8 mouse cellular contexts compared by ENCODE assay signal in the genomic region with DNA sequence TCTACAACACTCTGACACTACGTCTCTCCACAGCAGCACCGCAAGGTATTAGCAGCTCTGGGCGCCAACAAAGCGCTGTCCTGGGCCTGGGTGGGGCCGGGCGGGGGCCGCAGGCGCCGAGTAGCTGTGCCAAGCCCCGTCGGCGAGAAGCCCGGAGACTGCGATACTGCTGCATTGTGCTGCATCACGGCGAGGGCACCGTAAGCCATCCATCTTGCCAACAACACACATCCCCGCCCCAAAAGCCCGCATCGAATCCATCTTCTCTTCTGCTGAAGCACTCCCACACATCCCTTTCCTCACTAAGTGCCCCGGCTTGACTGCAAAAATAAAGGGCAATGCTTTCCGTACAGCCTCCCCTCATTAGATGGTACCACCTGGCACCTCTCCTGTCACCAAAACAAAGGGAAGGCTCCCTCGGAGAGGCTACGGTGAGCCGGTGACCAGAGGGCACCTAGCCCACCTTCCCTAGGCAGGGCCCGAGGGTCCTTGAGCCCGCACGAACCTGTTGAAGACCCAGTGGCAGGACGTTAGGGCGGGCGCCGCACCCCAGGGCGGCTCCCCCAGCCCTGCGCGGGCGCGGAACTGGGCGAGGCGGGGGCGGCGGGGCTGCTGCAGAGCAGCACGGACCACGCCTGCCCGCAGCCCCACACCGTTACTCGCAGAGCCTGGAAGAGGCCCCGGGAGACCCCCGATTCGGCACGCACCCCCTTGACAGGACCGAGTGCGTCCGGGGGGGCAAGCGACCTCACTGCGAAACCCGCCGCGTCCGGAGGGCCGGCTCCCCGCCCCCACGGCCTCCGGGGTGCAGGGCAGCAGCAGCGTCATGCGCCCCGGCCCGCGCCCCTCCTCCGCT. TPM values are rescaled to one million over a fixed set of nuclear protein-coding genes. Genes with fewer than 3 reads are reported as not detected.
DNase-seq lines count a peak whose midpoint lies in the region; ATAC-seq and TF ChIP-seq lines count a peak whose summit lies in the region.

No protein-coding gene starts in this region.

- DNase-seq in 3134 (ENCODE audit: extremely low read depth, insufficient read length, low spot score) (peak; percentile 83), liver (peak; percentile 22)
- DNase-seq in adrenal gland, adult 8-10 months: peak; percentile 59
- DNase-seq in stomach, postnatal 0 days (ENCODE audit: low spot score): peak; percentile 54

- peaks cover 12% of the 10 kb centered on the region for H3K4me1 ChIP-seq in embryonic facial prominence, embryonic 12.5 days
- peaks cover 24% of the 10 kb centered on the region for H3K4me1 ChIP-seq in heart, embryonic 11.5 days (ENCODE audit: control insufficient read depth, insufficient read depth, low read length)
- peaks cover 25% of the 10 kb centered on the region for H3K4me1 ChIP-seq in kidney, embryonic 15.5 days
- peaks cover 35% of the 10 kb centered on the region for H3K4me1 ChIP-seq in midbrain, embryonic 16.5 days (ENCODE audit: control insufficient read depth, insufficient read depth, low read length)
- H3K4me1 ChIP-seq in stomach, postnatal 0 days (replicated peaks; ENCODE audit: control insufficient read depth, insufficient read depth): no peaks in the 10 kb centered on the region

- TF ChIP-seq CTCF in stomach, postnatal 0 days (IDR thresholded peaks at IDR 0.05; ENCODE audit: low read depth): no peak

- peak overlapping the region; percentile 91 for H3K4me2 ChIP-seq in embryonic facial prominence, embryonic 12.5 days (replicated peaks)
- peak overlapping the region; percentile 80 for H3K4me2 ChIP-seq in heart, embryonic 11.5 days
- H3K4me2 ChIP-seq in kidney, embryonic 15.5 days: peak overlapping the region; percentile 89
- peak overlapping the region; percentile 62 for H3K4me2 ChIP-seq in midbrain, embryonic 16.5 days (ENCODE audit: low read length)
- peak overlapping the region; percentile 74 for H3K4me2 ChIP-seq in stomach, postnatal 0 days (replicated peaks; ENCODE audit: low read depth)

- no peaks in the 10 kb centered on the region for H3K9me3 ChIP-seq in embryonic facial prominence, embryonic 12.5 days
- H3K9me3 ChIP-seq in heart, embryonic 11.5 days (replicated peaks; ENCODE audit: control insufficient read depth, low read length): no peaks in the 10 kb centered on the region
- no peaks in the 10 kb centered on the region for H3K9me3 ChIP-seq in kidney, embryonic 15.5 days (replicated peaks)
- no peaks in the 10 kb centered on the region for H3K9me3 ChIP-seq in midbrain, embryonic 16.5 days (replicated peaks; ENCODE audit: control insufficient read depth, low read length, poor library complexity, severe bottlenecking)
- no peaks in the 10 kb centered on the region for H3K9me3 ChIP-seq in stomach, postnatal 0 days (ENCODE audit: control insufficient read depth, low read length)

- peak overlapping the region; percentile 91 for H3K4me3 ChIP-seq in embryonic facial prominence, embryonic 12.5 days
- peak overlapping the region; percentile 98 for H3K4me3 ChIP-seq in heart, embryonic 11.5 days (ENCODE audit: low read depth, low read length)
- H3K4me3 ChIP-seq in kidney, embryonic 15.5 days (replicated peaks): peak overlapping the region; percentile 68
- peak overlapping the region; percentile 99 for H3K4me3 ChIP-seq in midbrain, embryonic 16.5 days (ENCODE audit: low read depth, low read length)
- H3K4me3 ChIP-seq in stomach, postnatal 0 days (ENCODE audit: low read depth, low read length): peak overlapping the region; percentile 94

- TF ChIP-seq EP300 in stomach, postnatal 0 days (optimal IDR thresholded peaks at IDR 0.05): no peak

- peak overlapping the region; percentile 91 for H3K27ac ChIP-seq in embryonic facial prominence, embryonic 12.5 days
- H3K27ac ChIP-seq in heart, embryonic 11.5 days (ENCODE audit: low read depth, low read length): peak overlapping the region; percentile 93
- peak overlapping the region; percentile 96 for H3K27ac ChIP-seq in kidney, embryonic 15.5 days
- H3K27ac ChIP-seq in midbrain, embryonic 16.5 days (ENCODE audit: low read length): peak overlapping the region; percentile 94
- H3K27ac ChIP-seq in stomach, postnatal 0 days (replicated peaks): peak overlapping the region; percentile 95

- no peaks in the 10 kb centered on the region for H3K27me3 ChIP-seq in embryonic facial prominence, embryonic 12.5 days
- no peaks in the 10 kb centered on the region for H3K27me3 ChIP-seq in heart, embryonic 11.5 days (ENCODE audit: control insufficient read depth, insufficient read depth, low read length)
- H3K27me3 ChIP-seq in kidney, embryonic 15.5 days: no peaks in the 10 kb centered on the region
- no peaks in the 10 kb centered on the region for H3K27me3 ChIP-seq in midbrain, embryonic 16.5 days (ENCODE audit: control insufficient read depth, insufficient read depth, low read depth, low read length)
- H3K27me3 ChIP-seq in stomach, postnatal 0 days (ENCODE audit: control insufficient read depth, insufficient read depth, low read length): no peaks in the 10 kb centered on the region

- peak; percentile 71 for ATAC-seq in embryonic facial prominence, embryonic 12.5 days (ENCODE audit: insufficient number of reproducible peaks, insufficient read depth, low FRiP score, low TSS enrichment)
- ATAC-seq in heart, embryonic 11.5 days (replicated peaks; ENCODE audit: insufficient number of reproducible peaks, low FRiP score, low TSS enrichment): peak; percentile 66
- ATAC-seq in kidney, embryonic 15.5 days (replicated peaks; ENCODE audit: low FRiP score): peak; percentile 69
- peak; percentile 78 for ATAC-seq in midbrain, embryonic 16.5 days
- peak; percentile 74 for ATAC-seq in stomach, postnatal 0 days (ENCODE audit: low FRiP score, low TSS enrichment)

- H3K9ac ChIP-seq in embryonic facial prominence, embryonic 12.5 days: peak overlapping the region; percentile 88
- H3K9ac ChIP-seq in heart, embryonic 11.5 days (ENCODE audit: low read depth, low read length): peak overlapping the region; percentile 98
- peak overlapping the region; percentile 80 for H3K9ac ChIP-seq in kidney, embryonic 15.5 days
- H3K9ac ChIP-seq in midbrain, embryonic 16.5 days (ENCODE audit: low read depth, low read length): peak overlapping the region; percentile 99
- H3K9ac ChIP-seq in stomach, postnatal 0 days (ENCODE audit: low read length): peak overlapping the region; percentile 89

- H3K36me3 ChIP-seq in embryonic facial prominence, embryonic 12.5 days: no peaks in the 10 kb centered on the region
- no peaks in the 10 kb centered on the region for H3K36me3 ChIP-seq in heart, embryonic 11.5 days (ENCODE audit: control insufficient read depth, insufficient read depth, low read length)
- no peaks in the 10 kb centered on the region for H3K36me3 ChIP-seq in kidney, embryonic 15.5 days
- no peaks in the 10 kb centered on the region for H3K36me3 ChIP-seq in midbrain, embryonic 16.5 days (ENCODE audit: control insufficient read depth, insufficient read depth, low read length)
- no peaks in the 10 kb centered on the region for H3K36me3 ChIP-seq in stomach, postnatal 0 days (ENCODE audit: control insufficient read depth, insufficient read depth, low read length)

- whole genome bisulfite sequencing in embryonic facial prominence, embryonic 12.5 days: under 1% methylated on average over 66 of the region's 69 CpGs
- under 1% methylated on average over 58 of the region's 69 CpGs for WGBS in heart, embryonic 11.5 days (ENCODE audit: insufficient replicate concordance)
- WGBS in kidney, embryonic 15.5 days: under 1% methylated on average over 51 of the region's 69 CpGs
- WGBS in midbrain, embryonic 16.5 days: under 1% methylated on average over 68 of the region's 69 CpGs
- under 1% methylated on average over 67 of the region's 69 CpGs for WGBS in stomach, postnatal 0 days

RNA-seq across cellular contexts. Expression of a gene that starts 0.7 kb away (rescaled TPM):
- total RNA-seq in adrenal gland, adult 8-10 months (2022): 100 to 1,000 TPM; 290 to 336 (median 317) TPM
- polyA plus RNA-seq in embryonic facial prominence, embryonic 12.5 days (2016; fragmentation: Nextera tagmentation; extraction: Ambion mirVana): 82.6 and 83.7 TPM in 2 replicates
- polyA plus RNA-seq in heart, embryonic 11.5 days (2014; fragmentation: Nextera tagmentation; extraction: Ambion mirVana): 156 and 175 TPM in 2 replicates
- polyA plus RNA-seq in kidney, embryonic 15.5 days (2015; fragmentation: Nextera tagmentation; extraction: Ambion mirVana): 114 and 119 TPM in 2 replicates
- 185 TPM in 2 replicates for polyA plus RNA-seq in midbrain, embryonic 16.5 days (2015; fragmentation: Nextera tagmentation; extraction: Ambion mirVana)
- 57.2 and 57.4 TPM in 2 replicates for polyA plus RNA-seq in stomach, postnatal 0 days (2015; fragmentation: Nextera tagmentation; extraction: Ambion mirVana)

Comparison
In these comparisons a context has a peak if more than half of its experiments do, and no peak if none do; other contexts are left out.
1. Peak in every context shown above with its lines: DNase-seq, ATAC-seq, H3K4me3 ChIP-seq and H3K27ac ChIP-seq.
2. DNase-seq: peak in every context shown above with its lines; median percentile 83 in 3134; 59 in adrenal gland, adult 8-10 months; 54 in stomach, postnatal 0 days; 22 in liver.